ENCODE assay signal across 25 mouse cellular contexts in the genomic region with DNA sequence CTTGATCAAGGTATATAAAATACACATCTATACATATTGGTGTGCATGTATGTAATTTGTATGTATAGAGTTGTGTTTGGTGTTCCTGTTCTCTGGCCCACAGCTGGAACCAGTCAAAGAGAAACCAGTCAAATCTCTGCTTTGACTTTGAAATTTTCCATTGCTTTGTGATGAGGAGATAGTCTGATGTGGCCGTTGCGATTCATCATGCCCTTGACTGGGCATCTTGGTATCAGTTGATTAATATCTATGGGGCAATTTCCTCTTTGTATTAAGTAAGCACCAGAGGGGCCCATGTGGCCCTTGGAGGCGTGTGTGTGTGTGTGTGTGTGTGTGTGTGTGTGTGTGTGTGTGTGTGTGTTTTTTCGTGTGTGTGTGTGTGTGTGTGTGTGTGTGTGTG.
DNase-seq lines count a peak whose midpoint lies in the region; ATAC-seq and TF ChIP-seq lines count a peak whose summit lies in the region.
"Had no signal": no experiment of that assay in that cellular context is flagged by ENCODE, and none has a peak within 500 bp of the region (broad histone marks: within the 10 kb centered on the region; RNA-seq: fewer than 3 reads in every experiment).

No protein-coding gene starts in this region.

- TF ChIP-seq CTCF in lung, adult 2 months (IDR thresholded peaks at IDR 0.05; ENCODE audit: insufficient read depth, low read length): no peak

- TF ChIP-seq POLR2A in lung, adult 2 months (IDR thresholded peaks at IDR 0.05; ENCODE audit: borderline replicate concordance, extremely low read depth, low read depth, low read length): no peak

- no peaks in the 10 kb centered on the region for H3K4me1 ChIP-seq in lung, adult 2 months (ENCODE audit: control insufficient read depth, insufficient read depth, low read length)
- H3K4me1 ChIP-seq: forebrain, embryonic 10.5 days; hindbrain, embryonic 12.5 days had no signal

- no peak overlapping the region for H3K4me3 ChIP-seq in lung, adult 2 months (replicated peaks; ENCODE audit: extremely low read depth, low read depth, low read length)
- H3K4me3 ChIP-seq: embryonic facial prominence, embryonic 15.5 days; erythroblast, embryonic 14.5 days; forebrain, embryonic 10.5 days; heart, embryonic 10.5 days; hindbrain, embryonic 12.5 days had no signal

- peak; percentile 80 for ATAC-seq in megakaryocyte, adult 5-6 weeks (ENCODE audit: poor library complexity, severe bottlenecking)
- ATAC-seq: activated CD4-positive, CD25-positive, alpha-beta regulatory T cell, adult 4 months; forebrain, embryonic 14.5 days; hindbrain, embryonic 16.5 days; Patski had no signal

- WGBS in lung, adult 2 months: 68% methylated on average over 4 of the region's 4 CpGs

- peak; percentile 92 for DNase-seq in 416B (ENCODE audit: low read depth)
- peak; percentile 36 for DNase-seq in CD4-positive helper T cell, adult 2 months (ENCODE audit: low read depth, low spot score)
- DNase-seq in adrenal gland, postnatal 36 days: peak; percentile 23 to 35
- no peak for DNase-seq in left cerebral cortex, adult 18-20 months (ENCODE audit: low spot score in 2 of 2)
- no peak for DNase-seq in ovary, postnatal 36 days (ENCODE audit: low spot score)
- no peak for DNase-seq in lung, adult 2 months
- DNase-seq: B cell, adult 2 months; cerebellum, adult 2 months; cerebellum, postnatal 10 days; embryo, embryonic 11 days; gastrocnemius, postnatal 36 days; heart, adult 18-20 months; heart, postnatal 10 days; heart, postnatal 4 days; kidney, adult 11 months had no signal

Comparison
In these comparisons a context has a peak if more than half of its experiments do, and no peak if none do; other contexts are left out.
1. DNase-seq: peak in 416B (single experiment), CD4-positive helper T cell, adult 2 months (single experiment) and adrenal gland, postnatal 36 days (2 of 2); none in left cerebral cortex, adult 18-20 months (0 of 2), ovary, postnatal 36 days (single experiment) and lung, adult 2 months (single experiment).